Mouse (Mus musculus): Measurements from ENCODE around the gene Sec14l2.

DNA sequence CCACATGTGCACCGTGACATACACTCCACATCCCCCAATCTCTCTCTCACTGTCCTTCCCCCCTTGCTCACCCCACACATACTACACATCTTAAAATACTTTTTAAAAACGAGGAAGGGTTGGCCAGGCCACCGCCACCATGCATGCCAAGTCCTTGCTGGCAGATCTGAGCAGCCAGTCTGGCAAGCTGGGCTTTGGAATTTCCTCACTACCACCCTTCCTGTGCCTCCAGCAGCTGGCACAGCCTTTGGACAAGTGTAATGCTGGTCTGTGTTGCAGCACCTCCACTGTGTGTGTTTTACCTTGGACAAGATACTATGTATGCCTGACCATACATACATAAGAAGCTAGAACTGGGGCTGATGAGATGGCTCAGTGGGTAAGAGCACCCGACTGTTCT lies 9.7 kb downstream of the Sec14l2 start:
- TF ChIP-seq CTCF (IDR thresholded peaks at IDR 0.05; ENCODE audit: low read depth) = no peak
- TF ChIP-seq EP300 (optimal IDR thresholded peaks at IDR 0.05) = no peak
